Mouse (Mus musculus): ENCODE measurements at regions not wholly inside any gene's neighbourhood (a gene's known extent, or its start where the extent isn't known, plus 50 kb on each side); places are given as distances from the start of the nearest gene placed in this dataset.
"Not testable (repeated sequence)": the region's sequence is repeated elsewhere in the genome, so short reads cannot be mapped to it uniquely, and the experiment has no call there.

- ATAC-seq (ENCODE audit: low FRiP score); H3K4me3 ChIP-seq (ENCODE audit: low read depth, low read length); H3K36me3 ChIP-seq (ENCODE audit: control insufficient read depth, insufficient read depth, low read length); H3K4me2 ChIP-seq (replicated peaks; ENCODE audit: low read depth, low read length); H3K9me3 ChIP-seq (ENCODE audit: control insufficient read depth, low read length); H3K9ac ChIP-seq (ENCODE audit: low read depth, low read length); H3K27me3 ChIP-seq (ENCODE audit: control insufficient read depth, insufficient read depth, low read length); H3K27ac ChIP-seq (ENCODE audit: low read depth, low read length); DNase-seq (ENCODE audit: low spot score); H3K4me1 ChIP-seq (replicated peaks; ENCODE audit: control insufficient read depth, insufficient read depth, low read length): not testable (repeated sequence)
- WGBS, result 76% methylated on average over 2 of the region's 2 CpGs
These were observed 695.2 kb downstream of the Nxph1 start for GRCm38 (mm10) chr6:9643456-9643855.

- not testable (repeated sequence) for H3K27me3 ChIP-seq (ENCODE audit: control insufficient read depth, insufficient read depth, low read length); DNase-seq (ENCODE audit: low spot score); H3K4me1 ChIP-seq (replicated peaks; ENCODE audit: control insufficient read depth, insufficient read depth, low read length); ATAC-seq (ENCODE audit: low FRiP score); H3K4me2 ChIP-seq (replicated peaks; ENCODE audit: low read depth, low read length); H3K9ac ChIP-seq (ENCODE audit: low read depth, low read length); H3K27ac ChIP-seq (ENCODE audit: low read depth, low read length); H3K4me3 ChIP-seq (ENCODE audit: low read depth, low read length); H3K9me3 ChIP-seq (ENCODE audit: control insufficient read depth, low read length); H3K36me3 ChIP-seq (ENCODE audit: control insufficient read depth, insufficient read depth, low read length)
- 76% methylated on average over 2 of the region's 2 CpGs for WGBS
These were observed 695.7 kb downstream of the Nxph1 start for GRCm38 (mm10) chr6:9643926-9644325.

GRCm38 (mm10) chr6:9659672-9660071 is 711.4 kb downstream of the Nxph1 start:
- H3K4me1 ChIP-seq (replicated peaks; ENCODE audit: control insufficient read depth, insufficient read depth, low read length), result no peaks in the 10 kb centered on the region
- 84% methylated on average over 7 of the region's 7 CpGs for WGBS
- H3K27me3 ChIP-seq (ENCODE audit: control insufficient read depth, insufficient read depth, low read length), result no peaks in the 10 kb centered on the region
- no peak overlapping the region for H3K9ac ChIP-seq (ENCODE audit: low read depth, low read length)
- H3K27ac ChIP-seq (ENCODE audit: low read depth, low read length), result no peak overlapping the region
- DNase-seq (ENCODE audit: low spot score), result no peak
- H3K36me3 ChIP-seq (ENCODE audit: control insufficient read depth, insufficient read depth, low read length), result no peaks in the 10 kb centered on the region
- ATAC-seq (ENCODE audit: low FRiP score), result peak; percentile 74; the same call in 1 of the 2 replicates
- no peaks in the 10 kb centered on the region for H3K9me3 ChIP-seq (ENCODE audit: control insufficient read depth, low read length)
- H3K4me3 ChIP-seq (ENCODE audit: low read depth, low read length), result no peak overlapping the region
- H3K4me2 ChIP-seq (replicated peaks; ENCODE audit: low read depth, low read length), result no peak overlapping the region

- H3K4me2 ChIP-seq (replicated peaks; ENCODE audit: low read depth, low read length), result no peak overlapping the region
- peak; percentile 56; the same call in 1 of the 2 replicates for ATAC-seq (ENCODE audit: low FRiP score)
- no peak overlapping the region for H3K4me3 ChIP-seq (ENCODE audit: low read depth, low read length)
- no peak overlapping the region for H3K9ac ChIP-seq (ENCODE audit: low read depth, low read length)
- H3K27ac ChIP-seq (ENCODE audit: low read depth, low read length), result no peak overlapping the region
- DNase-seq (ENCODE audit: low spot score), result no peak
- H3K4me1 ChIP-seq (replicated peaks; ENCODE audit: control insufficient read depth, insufficient read depth, low read length), result no peaks in the 10 kb centered on the region
- no peaks in the 10 kb centered on the region for H3K36me3 ChIP-seq (ENCODE audit: control insufficient read depth, insufficient read depth, low read length)
- H3K27me3 ChIP-seq (ENCODE audit: control insufficient read depth, insufficient read depth, low read length), result no peaks in the 10 kb centered on the region
- H3K9me3 ChIP-seq (ENCODE audit: control insufficient read depth, low read length), result no peaks in the 10 kb centered on the region
These were observed 737.0 kb downstream of the Nxph1 start for GRCm38 (mm10) chr6:9685182-9685581.

- H3K4me2 ChIP-seq (replicated peaks; ENCODE audit: low read depth, low read length), result no peak overlapping the region
- no peak overlapping the region for H3K27ac ChIP-seq (ENCODE audit: low read depth, low read length)
- 23% methylated on average over 1 of the region's 1 CpGs for WGBS
- no peak overlapping the region for H3K4me3 ChIP-seq (ENCODE audit: low read depth, low read length)
- peak; percentile 52 for ATAC-seq (ENCODE audit: low FRiP score)
- DNase-seq (ENCODE audit: low spot score), result no peak
- H3K4me1 ChIP-seq (replicated peaks; ENCODE audit: control insufficient read depth, insufficient read depth, low read length), result no peaks in the 10 kb centered on the region
- no peaks in the 10 kb centered on the region for H3K27me3 ChIP-seq (ENCODE audit: control insufficient read depth, insufficient read depth, low read length)
- H3K36me3 ChIP-seq (ENCODE audit: control insufficient read depth, insufficient read depth, low read length), result no peaks in the 10 kb centered on the region
- no peaks in the 10 kb centered on the region for H3K9me3 ChIP-seq (ENCODE audit: control insufficient read depth, low read length)
- H3K9ac ChIP-seq (ENCODE audit: low read depth, low read length), result no peak overlapping the region
These were observed 745.5 kb downstream of the Nxph1 start for GRCm38 (mm10) chr6:9693714-9694113.

GRCm38 (mm10) chr6:9697698-9698097 is 749.5 kb downstream of the Nxph1 start:
- Histone ChIP-seq H3K4me3 (ENCODE audit: low read depth, low read length) (no peak overlapping the region), H3K9ac (ENCODE audit: low read depth, low read length) (no peak overlapping the region), H3K4me2 (replicated peaks; ENCODE audit: low read depth, low read length) (no peak overlapping the region), H3K27me3 (ENCODE audit: control insufficient read depth, insufficient read depth, low read length) (no peaks in the 10 kb centered on the region), H3K36me3 (ENCODE audit: control insufficient read depth, insufficient read depth, low read length) (no peaks in the 10 kb centered on the region), H3K4me1 (replicated peaks; ENCODE audit: control insufficient read depth, insufficient read depth, low read length) (no peaks in the 10 kb centered on the region), H3K27ac (ENCODE audit: low read depth, low read length) (no peak overlapping the region), H3K9me3 (ENCODE audit: control insufficient read depth, low read length) (no peaks in the 10 kb centered on the region)
- WGBS, result 67% methylated on average over 1 of the region's 1 CpGs
- no peak for DNase-seq (ENCODE audit: low spot score)
- ATAC-seq (ENCODE audit: low FRiP score), result 0 out of 2 replicates have a peak, but pooled peaks have one; percentile 18

GRCm38 (mm10) chr6:9698193-9698592 is 750.0 kb downstream of the Nxph1 start:
- Histone ChIP-seq H3K36me3 (ENCODE audit: control insufficient read depth, insufficient read depth, low read length) (no peaks in the 10 kb centered on the region), H3K4me2 (replicated peaks; ENCODE audit: low read depth, low read length) (no peak overlapping the region), H3K9ac (ENCODE audit: low read depth, low read length) (no peak overlapping the region), H3K27ac (ENCODE audit: low read depth, low read length) (no peak overlapping the region), H3K4me3 (ENCODE audit: low read depth, low read length) (no peak overlapping the region), H3K9me3 (ENCODE audit: control insufficient read depth, low read length) (no peaks in the 10 kb centered on the region), H3K27me3 (ENCODE audit: control insufficient read depth, insufficient read depth, low read length) (no peaks in the 10 kb centered on the region), H3K4me1 (replicated peaks; ENCODE audit: control insufficient read depth, insufficient read depth, low read length) (no peaks in the 10 kb centered on the region)
- WGBS, result 79% methylated on average over 1 of the region's 1 CpGs
- no peak for DNase-seq (ENCODE audit: low spot score)
- ATAC-seq (ENCODE audit: low FRiP score), result no peak
